Mouse (Mus musculus) MEL (cell line): ENCODE results near the gene Itpr1.

Source experiments
- HCFC1 ChIP-seq: IDR thresholded peaks from 2 replicates; pipeline ENCODE4 v1.6.1; 2012; ENCODE audit warnings: low read depth, mild to moderate bottlenecking, inconsistent platforms, low read length, improper control_type of control experiment, moderate library complexity
- RCOR1 ChIP-seq: IDR thresholded peaks from 2 replicates; pipeline ENCODE4 v1.6.1; 2012; ENCODE audit warnings: low read depth, mild to moderate bottlenecking, inconsistent platforms, low read length, improper control_type of control experiment
- TAL1 ChIP-seq: IDR thresholded peaks from 2 replicates; pipeline ENCODE4 v1.6.1; 2012; ENCODE audit warnings: mild to moderate bottlenecking, inconsistent platforms, low read length, moderate library complexity, mixed read lengths
- ZNF384 ChIP-seq: IDR thresholded peaks from 2 replicates; pipeline ENCODE4 v1.6.1; 2012; ENCODE audit warnings: low read depth, mild to moderate bottlenecking, inconsistent platforms, low read length, improper control_type of control experiment

DNA sequence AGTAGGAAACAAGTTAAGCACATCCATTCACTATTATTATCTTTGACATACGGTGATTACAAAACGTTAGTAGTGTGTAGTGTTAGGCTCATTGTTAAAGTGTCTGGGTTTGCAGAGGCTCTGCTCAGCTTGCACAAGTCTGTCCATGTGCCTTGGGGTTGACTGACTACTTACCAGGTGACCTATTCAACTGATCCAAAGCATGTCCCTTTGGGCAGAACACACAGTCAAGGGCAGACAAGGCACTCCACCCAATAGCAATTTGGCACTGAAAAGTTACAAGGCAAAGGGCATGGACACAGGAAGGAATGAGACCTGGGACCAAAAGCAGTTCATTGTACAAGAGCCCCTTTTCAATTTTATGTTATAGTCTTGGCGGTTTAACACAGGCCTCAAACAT lies 78.7 kb downstream of the Itpr1 start:
- TF ChIP-seq HCFC1: no peak
- TF ChIP-seq RCOR1: no peak
- no peak for TF ChIP-seq ZNF384
- no peak for TF ChIP-seq TAL1
